Mouse (Mus musculus): Measurements from ENCODE around the gene Man1c1.

Man1c1 gene

DNA sequence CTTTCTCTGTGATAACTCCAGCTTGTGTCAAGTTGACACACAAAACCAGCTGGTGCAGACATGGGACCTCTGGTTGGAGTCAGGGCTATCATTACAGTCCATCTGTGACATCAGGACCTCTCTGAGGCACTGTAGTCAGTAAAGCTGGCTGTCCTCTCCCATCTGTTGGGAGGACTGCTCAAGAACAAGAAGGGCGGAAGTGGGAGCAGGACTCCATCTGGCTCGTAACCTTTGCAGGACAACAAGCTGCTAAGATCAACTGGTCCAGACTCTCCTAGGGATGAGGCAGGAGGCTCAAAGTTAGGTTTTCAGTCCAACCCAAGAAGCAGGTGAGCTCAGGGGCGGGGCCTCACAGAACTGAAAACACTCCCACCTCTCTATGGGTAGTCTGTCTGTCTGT, 29.1 kb downstream of the Man1c1 start:
- DNase-seq (ENCODE audit: low spot score), result no peak

DNA sequence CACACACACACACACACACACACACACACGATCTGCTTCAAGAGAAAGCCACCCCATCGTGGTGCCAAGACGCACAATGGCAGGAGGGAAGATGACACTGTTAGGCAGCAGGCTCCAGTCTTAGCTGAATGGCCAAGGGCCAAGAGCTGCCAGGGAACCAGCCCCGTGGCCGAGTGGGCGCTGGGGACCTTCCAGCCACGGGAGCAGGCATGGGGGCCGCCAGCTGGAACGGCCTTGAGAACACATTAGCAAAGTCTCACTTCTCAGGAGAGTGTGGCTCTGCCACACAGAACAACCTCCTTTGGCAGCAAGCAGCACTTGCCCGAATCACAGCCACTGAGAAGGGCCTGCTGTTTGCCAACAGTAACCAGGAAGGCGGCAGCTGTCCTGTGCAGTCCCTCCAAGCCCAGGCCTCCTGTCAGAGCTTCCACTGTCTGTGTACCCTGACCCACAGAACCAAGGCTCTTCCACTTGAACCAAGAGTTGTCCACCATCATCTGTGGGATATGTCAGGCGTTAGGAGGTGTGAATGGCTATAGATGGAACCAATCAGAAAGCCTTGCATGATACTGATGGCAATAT, 30.1 kb downstream of the Man1c1 start:
- DNase-seq (ENCODE audit: low spot score), result no peak

DNA sequence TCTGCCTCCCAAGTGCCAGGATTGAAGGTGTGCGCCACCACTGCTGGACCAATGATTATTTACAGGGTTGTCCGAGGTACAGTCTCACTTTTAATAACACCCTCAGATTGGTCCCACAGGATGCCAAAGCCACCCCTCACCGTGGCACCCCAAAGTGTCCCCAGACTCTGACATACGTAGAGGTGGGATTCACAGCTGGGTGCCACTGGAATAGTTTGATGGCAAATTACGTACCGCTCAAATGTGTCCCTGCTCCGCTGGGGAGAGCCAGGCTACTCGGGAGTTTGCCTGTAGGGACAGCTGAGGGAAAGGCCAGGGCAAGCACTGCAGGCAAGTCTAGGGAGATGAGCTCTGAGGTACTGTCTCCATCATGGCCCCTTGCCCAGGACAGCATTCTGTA, 30.9 kb downstream of the Man1c1 start:
- DNase-seq (ENCODE audit: low spot score), result no peak

DNA sequence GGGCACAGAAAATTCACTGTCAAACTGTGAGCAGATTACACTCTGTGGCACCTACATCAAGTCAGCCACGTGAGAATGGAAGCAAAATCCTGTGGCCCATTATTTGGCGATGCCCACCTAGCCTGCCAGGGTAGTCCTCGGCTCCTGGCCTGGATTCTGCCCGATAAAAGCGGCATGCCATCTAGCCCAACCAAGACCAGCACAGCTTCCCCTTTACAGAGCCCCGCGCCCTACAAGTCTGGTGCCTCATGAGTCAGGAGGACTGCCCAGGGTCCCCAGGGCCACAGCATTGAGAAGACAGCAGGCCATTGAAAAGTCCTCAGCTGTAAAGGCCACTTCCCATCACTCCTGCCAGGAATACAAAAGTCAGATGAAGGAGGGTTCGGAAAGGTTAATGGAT, 31.8 kb downstream of the Man1c1 start:
- DNase-seq (ENCODE audit: low spot score), result no peak

DNA sequence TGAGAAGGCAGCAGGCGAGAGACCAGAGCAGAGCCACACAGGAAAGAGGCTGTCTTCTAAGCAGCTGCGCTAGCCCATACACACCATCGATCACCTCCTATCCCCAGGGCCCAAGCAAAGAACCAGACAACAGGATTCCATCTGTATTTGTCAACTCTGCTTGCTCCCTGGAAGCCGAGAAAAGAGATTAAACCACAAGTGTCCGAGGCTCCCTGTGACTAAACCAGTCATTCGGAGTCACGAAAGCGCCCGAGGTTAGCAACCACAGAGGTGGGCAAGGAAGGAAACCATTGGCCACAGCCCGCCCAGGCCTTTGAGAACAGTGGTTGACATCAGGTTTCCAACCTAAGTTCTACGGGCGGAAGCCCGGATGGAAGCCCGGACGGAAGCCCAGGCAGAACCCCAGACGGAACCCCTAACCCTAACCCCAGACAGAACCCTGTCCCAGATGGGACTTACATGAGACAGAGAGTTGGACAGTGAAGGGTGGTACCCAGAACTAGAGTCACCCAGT, 32.4 kb downstream of the Man1c1 start:
- no peak for DNase-seq (ENCODE audit: low spot score)

DNA sequence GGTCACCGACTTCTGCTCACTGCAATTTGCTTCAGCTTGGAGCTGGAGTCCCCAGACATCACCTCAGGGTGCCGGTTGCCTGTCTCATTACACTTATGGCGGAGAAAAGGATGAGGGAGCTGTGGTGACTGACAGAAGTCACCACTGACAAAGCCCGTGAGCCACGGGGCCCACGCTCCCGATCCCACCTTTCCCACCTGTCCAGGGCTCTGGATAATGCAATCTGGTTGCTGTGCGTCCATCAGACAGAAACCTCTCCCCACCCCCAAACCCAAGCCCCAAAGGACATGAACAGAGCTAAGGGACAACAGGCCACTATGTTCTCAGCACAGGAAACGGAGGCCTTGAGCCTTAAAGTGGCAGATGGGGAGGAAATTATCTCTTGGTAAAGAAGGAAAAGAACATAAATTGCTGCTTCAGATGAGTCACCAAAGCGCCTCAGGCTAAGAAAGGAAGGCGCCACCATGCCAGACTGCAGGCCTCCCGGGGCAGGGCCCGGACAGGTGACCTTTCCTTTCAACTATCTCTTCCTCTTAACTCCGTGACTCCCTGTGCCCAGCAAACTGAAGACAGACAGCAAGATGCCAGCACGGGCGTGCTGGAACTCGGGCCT, 34.2 kb downstream of the Man1c1 start:
- DNase-seq (ENCODE audit: low spot score), result no peak

DNA sequence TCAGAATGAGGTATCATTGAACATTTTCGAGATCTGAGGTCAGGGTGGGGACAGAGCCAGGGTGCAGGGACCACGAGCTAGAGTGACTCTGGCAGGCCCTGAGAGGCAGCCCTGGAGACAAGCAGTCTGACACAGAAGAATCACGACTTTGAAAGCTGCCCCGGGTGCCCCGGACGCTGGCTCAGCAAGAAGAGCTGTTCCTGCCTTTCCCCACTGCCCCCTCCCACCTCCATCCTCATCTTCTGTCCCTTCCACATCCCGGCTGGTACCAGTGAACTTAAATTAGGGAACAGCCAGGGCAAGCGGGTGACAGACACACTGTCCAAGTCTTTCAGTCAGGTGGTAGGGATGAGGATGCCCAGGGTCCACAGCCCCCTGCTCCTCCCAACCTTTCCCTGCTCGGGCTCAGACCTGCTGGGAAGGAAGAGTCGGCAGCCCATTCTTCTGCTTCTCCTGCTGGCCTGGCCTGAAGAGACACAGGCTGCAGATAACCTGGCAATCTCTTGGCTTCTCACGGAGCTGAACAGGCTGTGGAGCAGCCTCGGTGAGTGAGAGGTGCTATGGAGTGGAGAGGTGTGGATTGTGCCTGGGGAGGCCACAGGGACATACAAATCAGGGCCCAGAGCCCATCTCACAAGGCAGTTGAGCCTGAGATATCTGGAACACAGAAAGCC, 35.6 kb downstream of the Man1c1 start:
- no peak for DNase-seq (ENCODE audit: low spot score)

DNA sequence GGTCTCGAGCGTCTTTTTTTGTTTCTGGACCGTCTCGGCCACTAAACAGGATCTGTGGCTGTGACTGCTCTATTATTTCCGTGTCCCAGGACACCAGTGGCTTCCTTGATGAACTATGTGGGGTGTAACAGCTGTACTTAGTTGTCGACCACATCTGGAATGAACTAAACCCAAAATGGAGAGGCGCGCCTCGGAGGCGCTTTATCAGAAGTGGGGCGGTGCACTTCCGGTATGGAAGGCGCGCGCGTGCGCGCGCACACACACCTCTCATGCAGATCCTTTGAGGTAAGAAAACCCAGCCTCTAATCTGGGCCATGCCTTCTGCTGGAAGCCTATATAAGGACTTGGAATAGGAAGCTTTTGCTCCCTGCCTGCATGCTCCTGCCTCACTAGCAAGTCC, 37.7 kb downstream of the Man1c1 start:
- no peak for DNase-seq (ENCODE audit: low spot score)

DNA sequence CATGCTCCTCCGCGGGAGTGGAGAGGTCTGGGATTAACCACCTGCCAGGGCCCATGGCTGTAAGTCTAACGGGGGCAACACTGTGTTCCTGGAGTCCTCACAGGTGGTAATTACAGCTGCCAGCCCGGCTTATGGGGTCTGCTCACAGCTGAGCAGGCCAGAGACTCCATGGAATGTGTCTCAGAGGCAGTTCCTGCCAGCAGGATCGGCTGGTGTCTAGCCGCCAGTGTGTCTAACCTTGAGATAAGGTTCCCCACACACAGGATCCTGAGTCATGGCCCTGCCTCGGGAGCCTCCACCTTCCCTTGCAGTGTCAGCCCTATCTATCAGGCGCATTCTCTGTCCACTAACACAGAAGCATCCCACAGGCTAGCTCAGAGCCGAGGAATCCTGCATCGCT, 41.0 kb downstream of the Man1c1 start:
- no peak for DNase-seq (ENCODE audit: low spot score)

DNA sequence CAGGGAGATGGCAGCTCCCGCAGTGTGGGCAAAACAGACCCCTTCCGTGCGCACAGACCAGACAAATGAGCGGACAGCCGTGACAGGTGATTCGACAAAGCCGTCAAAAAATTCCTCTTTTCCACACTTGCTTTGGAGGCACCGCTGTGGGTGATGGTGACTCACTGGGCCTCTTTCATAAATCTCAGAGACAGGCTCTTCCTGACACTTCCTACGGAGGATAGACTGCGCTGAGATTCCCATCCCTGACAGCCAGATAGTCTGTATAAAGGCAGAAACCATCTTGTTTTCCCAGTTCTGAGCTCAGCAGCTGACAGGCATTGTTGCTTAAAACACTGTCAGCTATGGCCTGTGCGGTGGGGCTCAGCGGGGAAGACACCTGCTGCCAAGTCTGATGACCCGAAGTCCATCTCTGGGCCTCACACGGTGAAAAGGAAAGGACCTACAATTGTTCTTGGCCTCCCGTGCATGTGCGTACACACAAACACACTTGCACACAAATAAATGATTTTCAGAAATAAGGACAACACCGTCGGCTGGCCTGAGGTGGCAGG, 43.4 kb downstream of the Man1c1 start:
- no peak for DNase-seq (ENCODE audit: low spot score)

DNA sequence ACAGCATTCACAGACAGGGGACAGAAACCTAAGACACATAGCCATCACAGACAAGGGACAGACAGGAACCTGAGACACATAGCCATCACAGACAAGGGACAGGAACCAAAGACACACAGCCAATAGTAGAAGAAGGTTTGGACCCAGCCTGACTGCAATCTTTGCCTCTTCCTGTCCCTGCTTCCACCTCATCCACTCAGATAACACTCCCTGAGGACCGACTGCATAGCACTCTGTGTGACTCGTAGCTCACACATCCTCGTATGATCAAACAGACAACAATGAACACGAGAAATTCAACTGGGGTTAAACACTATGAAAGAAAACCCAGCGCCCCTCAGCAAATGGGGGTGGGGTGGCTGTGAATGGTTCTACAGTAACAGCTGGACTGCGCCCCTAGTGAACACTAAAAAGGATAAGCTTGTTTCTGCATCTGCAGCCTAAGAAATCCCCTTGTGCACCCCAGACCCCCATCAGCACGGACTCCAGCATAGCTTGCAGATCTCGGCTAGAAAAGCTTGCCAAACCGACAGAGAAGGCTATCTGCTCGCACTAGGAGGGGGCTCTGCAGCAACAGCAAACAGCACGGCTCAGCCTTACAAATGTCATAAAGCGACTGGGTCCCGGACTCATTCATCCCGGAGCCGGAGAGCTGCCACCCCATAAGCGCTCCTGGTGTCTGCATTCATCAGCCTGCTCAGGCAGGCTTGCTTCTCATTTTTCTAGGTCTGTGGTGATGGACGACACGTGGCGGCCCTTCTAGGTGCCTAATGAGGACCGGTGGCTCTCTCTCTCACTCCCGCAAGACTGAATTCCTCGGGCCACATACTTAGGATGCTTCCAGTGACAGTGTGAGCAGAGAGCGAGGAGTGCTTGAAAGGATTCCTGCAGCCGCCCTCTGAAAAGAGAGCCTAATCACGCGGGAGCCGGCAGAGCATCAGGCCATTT, 44.5 kb downstream of the Man1c1 start:
- DNase-seq (ENCODE audit: low spot score), result no peak

DNA sequence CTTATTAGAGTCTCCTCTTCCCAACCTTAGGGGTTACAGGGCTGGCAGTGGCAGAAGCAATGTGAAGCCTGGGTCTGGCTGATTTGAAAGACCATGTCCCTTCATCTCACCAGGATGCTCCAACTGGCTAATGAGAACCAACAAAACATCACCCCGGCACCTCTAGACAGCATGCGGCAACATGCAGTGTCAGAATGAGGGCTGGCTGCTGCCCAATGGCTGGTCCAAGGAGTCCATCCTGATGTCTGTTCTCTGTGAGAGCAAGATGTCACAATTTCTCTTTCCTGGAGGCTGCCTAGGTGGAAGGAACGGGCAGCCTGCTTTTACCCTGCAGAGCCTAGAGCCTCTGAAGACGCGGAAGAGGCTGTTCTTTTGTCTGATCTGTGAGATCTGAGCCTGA, 46.6 kb downstream of the Man1c1 start:
- no peak for DNase-seq (ENCODE audit: low spot score)

DNA sequence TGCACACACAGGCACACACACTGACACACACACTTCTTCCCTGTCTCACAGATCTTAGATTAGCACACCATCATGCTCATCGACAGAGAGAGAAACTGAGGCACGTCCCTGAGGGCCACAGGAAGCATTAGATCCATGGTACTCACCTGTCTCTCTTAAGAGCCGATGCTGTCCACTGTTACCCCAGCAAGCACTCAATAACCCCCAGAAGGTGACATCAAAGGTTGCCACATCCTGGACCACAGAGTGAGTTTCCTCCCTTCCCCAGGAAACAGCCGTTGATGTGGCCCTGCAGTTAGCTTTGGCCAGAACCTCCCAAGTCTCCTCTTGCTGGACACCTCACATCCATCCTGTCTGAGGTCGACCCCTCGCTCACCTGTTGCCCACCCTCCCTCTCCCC, 49.7 kb downstream of the Man1c1 start:
- DNase-seq (ENCODE audit: low spot score), result no peak

DNA sequence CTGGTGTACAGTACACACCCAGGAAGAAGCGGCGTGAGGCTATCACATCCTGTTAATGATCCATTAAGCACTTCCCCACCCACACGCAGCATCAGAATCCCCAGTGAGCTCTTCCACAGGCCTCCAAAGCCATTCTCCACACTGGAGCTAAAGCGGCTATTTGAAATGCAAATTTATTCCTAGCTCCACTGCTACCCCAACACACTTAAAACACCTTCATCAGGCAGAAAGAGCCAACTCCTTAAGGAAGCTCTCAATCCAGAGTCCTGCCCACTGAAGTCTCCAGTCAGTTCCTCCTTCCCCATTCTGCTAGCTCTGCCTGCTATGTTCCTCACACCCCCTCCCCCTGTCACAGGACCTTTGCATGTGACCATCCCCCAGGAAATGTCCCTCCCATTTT, 51.4 kb downstream of the Man1c1 start:
- no peak for DNase-seq (ENCODE audit: low spot score)

DNA sequence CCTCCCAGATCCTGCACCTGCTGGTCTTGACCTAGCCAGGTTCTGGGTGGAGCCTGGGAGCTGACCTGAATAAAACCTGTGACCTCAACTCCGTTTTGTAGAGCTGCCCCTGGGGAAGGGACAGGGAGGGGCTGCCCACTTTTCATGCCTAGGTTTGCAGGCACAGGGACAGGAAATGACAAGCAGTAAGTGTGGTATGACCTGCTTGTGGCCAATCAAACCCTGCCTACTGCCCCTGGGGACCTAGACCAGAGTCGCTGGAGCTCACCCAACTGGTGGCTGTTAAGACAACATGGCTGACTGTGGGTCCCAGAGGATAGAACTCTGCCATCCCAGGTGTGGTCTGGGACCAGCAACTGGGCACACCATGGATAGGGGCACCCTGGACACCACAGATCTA, 51.9 kb downstream of the Man1c1 start:
- no peak for DNase-seq (ENCODE audit: low spot score)

DNA sequence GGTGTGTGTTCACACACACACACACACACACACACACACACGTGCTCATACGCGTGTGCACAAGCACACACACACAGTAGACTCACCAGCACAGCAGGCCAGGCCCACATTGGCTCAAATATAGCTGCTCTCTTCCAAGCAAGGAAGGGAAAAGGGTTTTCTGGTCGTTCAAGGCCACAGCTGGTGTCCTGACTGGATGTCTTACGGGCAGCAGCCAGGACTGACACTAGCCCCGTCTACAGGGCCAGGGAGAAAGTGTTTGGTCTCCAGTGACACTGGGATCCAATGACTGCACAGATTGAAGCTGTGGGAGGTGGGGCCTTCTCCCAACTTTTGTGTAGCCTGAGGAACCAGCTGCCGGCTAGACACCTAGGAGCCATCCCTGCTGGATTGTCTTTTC, 52.7 kb downstream of the Man1c1 start:
- DNase-seq (ENCODE audit: low spot score), result no peak

DNA sequence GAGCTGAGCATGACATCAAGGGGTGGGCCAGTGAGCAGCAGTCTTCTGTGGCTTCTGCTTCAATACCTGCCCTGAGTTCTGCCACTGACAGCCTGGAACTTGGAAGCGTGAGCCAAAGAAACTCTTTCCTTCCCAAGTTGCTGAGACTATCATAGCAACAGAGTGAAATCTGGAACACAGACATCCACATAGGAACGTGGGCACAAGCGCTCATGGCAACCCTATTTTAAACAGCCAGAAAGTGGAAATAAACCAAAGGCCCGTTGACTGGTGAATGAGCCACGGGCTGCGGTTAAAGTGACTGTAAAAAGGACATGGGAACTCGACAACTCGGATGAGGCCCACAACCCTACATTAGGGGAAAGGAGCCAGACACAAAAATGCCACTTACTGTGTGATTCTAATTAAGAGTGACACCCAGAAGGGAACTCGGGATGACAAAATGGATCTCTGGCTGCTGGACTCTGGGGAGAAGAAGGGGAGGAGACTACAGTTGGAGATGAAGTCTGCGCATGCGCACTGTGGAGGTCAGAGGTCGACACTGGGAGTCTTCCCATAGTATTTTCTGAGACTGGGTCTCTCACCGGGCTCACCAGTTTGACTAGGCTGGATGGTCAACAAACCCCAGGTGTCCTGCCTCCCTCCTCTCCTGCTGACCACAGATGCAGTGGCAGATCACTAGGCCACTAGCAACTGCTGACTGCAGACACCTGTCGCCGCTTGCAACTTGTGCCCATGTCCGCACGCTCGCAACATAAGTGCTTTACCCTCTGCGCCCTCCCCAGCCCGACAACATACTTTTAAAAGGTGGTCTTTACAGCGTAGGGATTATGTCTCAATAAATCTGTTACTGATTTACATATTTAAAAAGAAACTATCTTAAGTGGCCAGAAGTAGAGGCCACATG, 58.8 kb downstream of the Man1c1 start:
- DNase-seq (ENCODE audit: low spot score), result no peak

DNA sequence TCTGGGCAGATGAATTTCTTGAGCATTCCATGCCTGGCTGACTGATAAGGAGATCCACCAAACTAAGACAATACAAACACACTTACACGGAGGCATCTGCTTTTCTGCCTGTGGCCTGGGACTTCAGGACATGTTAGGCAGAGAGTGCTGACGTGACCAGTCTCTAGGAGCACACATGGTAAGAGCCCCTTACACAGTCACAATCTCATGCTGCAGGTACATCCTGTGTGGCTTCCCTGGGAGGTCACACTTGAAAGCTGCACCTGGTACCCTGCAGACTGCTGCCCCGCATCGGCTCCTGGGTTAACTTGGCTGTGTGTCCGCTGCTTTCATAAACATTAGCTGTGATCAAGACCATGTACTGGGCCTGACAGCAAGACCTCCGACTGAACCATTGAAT, 59.7 kb downstream of the Man1c1 start:
- no peak for DNase-seq (ENCODE audit: low spot score)

DNA sequence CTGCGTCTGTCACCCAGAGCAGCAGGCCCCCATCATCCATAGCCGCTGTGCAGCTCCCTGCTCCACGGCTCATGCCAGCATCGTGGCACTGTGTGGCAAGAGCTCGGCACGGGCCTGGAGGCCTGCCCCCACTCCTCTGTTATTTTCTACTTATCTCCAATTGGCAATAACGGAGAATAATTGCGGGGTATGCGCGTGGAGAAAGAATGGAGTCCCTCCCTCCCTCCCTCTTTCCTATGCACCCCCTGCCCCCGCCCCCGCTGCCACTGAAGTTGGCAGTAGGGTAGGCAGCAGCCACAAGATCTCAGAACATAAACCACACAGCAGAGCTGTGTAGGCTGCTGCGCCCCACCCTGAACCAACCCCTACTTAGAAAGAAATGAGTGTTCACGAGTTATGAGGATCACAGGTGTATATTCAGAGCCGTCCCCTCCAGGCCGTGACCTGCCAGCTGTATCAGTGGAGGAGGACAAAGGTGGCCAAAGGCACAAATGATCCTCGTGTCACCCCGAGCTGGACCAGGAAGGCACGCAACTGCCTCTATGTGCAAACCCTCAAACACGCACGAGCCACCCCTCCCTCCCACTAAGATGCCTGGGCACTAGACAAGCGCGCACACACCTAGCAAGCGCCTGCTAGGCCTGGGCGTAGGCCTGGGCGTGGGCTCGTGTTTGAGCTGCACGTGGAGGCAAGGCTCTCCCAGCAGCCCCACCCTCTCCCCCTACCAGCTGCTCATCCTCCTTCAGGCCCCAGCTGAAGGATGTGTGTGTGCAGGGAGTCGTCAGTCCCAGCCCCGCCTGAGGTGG, 62.2 kb downstream of the Man1c1 start:
- DNase-seq (ENCODE audit: low spot score), result no peak

DNA sequence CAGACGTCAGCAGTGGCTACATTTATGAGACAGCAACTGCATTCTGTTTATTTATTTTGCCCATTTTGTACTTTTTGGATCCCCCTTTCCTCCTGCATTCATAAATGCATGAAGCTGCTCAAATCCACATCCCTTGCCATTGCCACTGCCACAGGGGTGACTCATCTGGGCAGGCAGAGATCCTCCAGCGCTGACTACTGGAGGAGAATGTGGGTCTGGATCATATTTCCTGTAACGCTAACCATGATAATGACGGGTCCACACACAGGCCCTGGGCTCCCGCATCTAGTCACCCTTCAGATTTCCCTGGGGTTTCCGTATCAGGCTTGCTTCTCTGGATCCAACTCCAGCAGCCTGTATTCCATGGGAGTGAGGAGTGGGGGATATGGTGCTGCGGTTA, 64.8 kb downstream of the Man1c1 start:
- DNase-seq (ENCODE audit: low spot score), result no peak

Data from urinary bladder, postnatal 10 days (tissue).